Mouse (Mus musculus) C2C12 (cell line): ENCODE measurements around the gene Isoc2b.

Source experiments
- CEBPB ChIP-seq: IDR thresholded peaks from one replicate; pipeline ENCODE4 v1.6.1; 2011; ENCODE audit warnings: low read depth, mild to moderate bottlenecking, control low read depth, moderate library complexity
- CTCF ChIP-seq: IDR thresholded peaks from one replicate; pipeline ENCODE4 v1.5.1; 2011; ENCODE audit not compliant: control insufficient read depth, insufficient read depth, insufficient read length
- FOSL1 ChIP-seq: IDR thresholded peaks from one replicate; pipeline ENCODE4 v1.8.0; 2011; ENCODE audit warnings: mild to moderate bottlenecking, low read length; ENCODE audit not compliant: poor library complexity, insufficient read depth, severe bottlenecking
- MAX ChIP-seq: IDR thresholded peaks from one replicate; pipeline ENCODE4 v1.6.1; 2011; ENCODE audit warnings: mild to moderate bottlenecking, control low read depth
- USF1 ChIP-seq: IDR thresholded peaks from one replicate; pipeline ENCODE4 v1.6.1; 2011; ENCODE audit warnings: low read depth, mild to moderate bottlenecking, control low read depth, moderate library complexity

DNA sequence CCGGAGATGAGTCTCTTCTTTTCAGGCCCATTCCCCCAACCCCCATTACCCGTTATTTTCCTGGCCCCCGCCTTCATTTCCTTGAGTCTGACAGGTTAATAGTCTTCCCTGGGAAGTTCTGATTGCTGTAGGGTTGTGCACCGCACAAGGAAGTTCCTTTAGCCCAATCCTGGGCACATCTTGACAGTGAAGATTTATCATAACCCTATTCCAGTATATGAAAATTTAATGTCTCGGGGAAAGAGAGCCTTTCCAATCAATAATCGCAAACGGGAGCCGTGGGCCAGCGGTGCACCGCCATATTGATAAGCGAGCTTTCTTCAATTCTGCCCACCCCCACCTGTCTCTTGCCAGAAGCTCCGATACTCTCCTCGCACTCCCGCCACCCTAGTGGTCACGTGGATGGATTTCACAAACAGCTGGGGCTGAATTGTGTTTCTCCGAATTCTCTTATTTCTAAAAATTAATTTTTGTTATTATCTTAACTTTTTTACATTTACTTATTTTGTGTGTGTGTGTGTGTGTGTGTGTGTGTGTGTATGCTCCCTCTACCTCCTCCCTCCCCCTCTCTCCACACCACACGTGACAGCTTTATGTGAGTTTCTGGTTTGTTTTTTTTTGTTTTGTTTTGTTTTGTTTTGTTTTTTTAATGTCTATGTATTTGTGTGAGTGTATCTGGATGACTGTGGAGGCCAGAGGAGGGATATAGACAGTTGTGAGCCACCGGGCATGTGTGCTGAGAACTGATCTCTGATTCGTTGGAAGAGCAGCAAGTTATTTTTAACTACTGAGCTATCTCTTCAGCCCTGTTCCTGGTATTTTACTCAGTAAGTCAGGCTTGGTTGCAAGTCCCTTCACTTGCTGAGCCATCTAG, 29.8 kb upstream of the Isoc2b start:
- TF ChIP-seq CTCF: no peak
- no peak for TF ChIP-seq FOSL1
- no peak for TF ChIP-seq USF1
- no peak for TF ChIP-seq MAX
- TF ChIP-seq CEBPB: no peak
